Mouse (Mus musculus) hindbrain, embryonic 14.5 days (tissue): ENCODE results near the gene Adora1. TPM values are rescaled to one million over a fixed set of nuclear protein-coding genes. Genes with fewer than 3 reads are reported as not detected.
A peak's percentile ranks its signal among the peaks of the same experiment; 100 is the strongest.

Experiments used
- ATAC-seq: fragments of 200-750 bp; cut with Nextera tagmentation; 2 replicates; pipeline ENCODE4 v1.8.0; 2017; ENCODE audit warnings: moderate number of reproducible peaks, mild to moderate bottlenecking, moderate TSS enrichment, moderate library complexity; ENCODE audit not compliant: low FRiP score
- DNase-seq: peaks from one replicate; pipeline ENCODE4 v3.0.0-alpha.2; 2015; ENCODE audit warnings: low spot score
- H3K27ac ChIP-seq: fragments of 300-500 bp; sonication (generic); 2 replicates; pipeline ENCODE4 v1.5.1; 2014; ENCODE audit warnings: mild to moderate bottlenecking, moderate library complexity
- H3K27me3 ChIP-seq: fragments of 300-500 bp; sonication (generic); 2 replicates; pipeline ENCODE4 v1.6.1; 2014; ENCODE audit warnings: mild to moderate bottlenecking, low read length, mixed read lengths; ENCODE audit not compliant: control insufficient read depth, insufficient read depth
- H3K36me3 ChIP-seq: fragments of 300-500 bp; sonication (generic); replicated peaks from 2 replicates; pipeline ENCODE4 v1.6.1; 2014; ENCODE audit not compliant: control insufficient read depth, insufficient read depth
- H3K4me1 ChIP-seq: fragments of 300-500 bp; sonication (generic); replicated peaks from 2 replicates; pipeline ENCODE4 v1.6.1; 2014; ENCODE audit warnings: antibody characterized with exemption, low read length, mixed read lengths; ENCODE audit not compliant: control insufficient read depth, insufficient read depth
- H3K4me2 ChIP-seq: fragments of 300-500 bp; sonication (generic); replicated peaks from 2 replicates; pipeline ENCODE4 v1.6.1; 2014; ENCODE audit warnings: mild to moderate bottlenecking, moderate library complexity
- H3K4me3 ChIP-seq: fragments of 300-500 bp; sonication (generic); replicated peaks from 2 replicates; pipeline ENCODE4 v1.5.1; 2014; ENCODE audit warnings: mild to moderate bottlenecking, low read length
- H3K9ac ChIP-seq: fragments of 300-500 bp; sonication (generic); 2 replicates; pipeline ENCODE4 v1.6.1; 2014
- H3K9me3 ChIP-seq: fragments of 300-500 bp; sonication (generic); 2 replicates; pipeline ENCODE4 v1.6.1; 2016; ENCODE audit warnings: low read length; ENCODE audit not compliant: control insufficient read depth
- WGBS: fragments of 180-500 bp; shearing (Covaris S2); extraction: QIAGEN DNeasy Blood & Tissue Kit; methylation state at CpG from one replicate; pipeline ENCODE4 v1.1.7; 2014; 5-methylcytosine and 5-hydroxymethylcytosine counted together
- polyA plus RNA-seq: library from polyadenylated mRNA; unstranded; fragments of >200 nt; fragmentation: Nextera tagmentation; extraction: Ambion mirVana; gene quantifications from 2 replicates; pipeline ENCODE4 v1.2.1, GENCODE M21; 2014

Gene Adora1
- polyA plus RNA-seq, 1 experiment from 2014 or later, result 13.0 TPM

GRCm38 (mm10) chr1:134212351-134212750 is 22.9 kb downstream of the Adora1 start:
- ATAC-seq, result no peak
- Histone ChIP-seq H3K4me1 (peaks cover 13% of the 10 kb centered on the region), H3K36me3 (no peaks in the 10 kb centered on the region), H3K27ac (no peak overlapping the region), H3K9ac (no peak overlapping the region), H3K27me3 (no peaks in the 10 kb centered on the region), H3K4me2 (no peak overlapping the region), H3K9me3 (no peaks in the 10 kb centered on the region), H3K4me3 (no peak overlapping the region)
- 87% methylated on average over 5 of the region's 6 CpGs for WGBS
- no peak for DNase-seq

DNA sequence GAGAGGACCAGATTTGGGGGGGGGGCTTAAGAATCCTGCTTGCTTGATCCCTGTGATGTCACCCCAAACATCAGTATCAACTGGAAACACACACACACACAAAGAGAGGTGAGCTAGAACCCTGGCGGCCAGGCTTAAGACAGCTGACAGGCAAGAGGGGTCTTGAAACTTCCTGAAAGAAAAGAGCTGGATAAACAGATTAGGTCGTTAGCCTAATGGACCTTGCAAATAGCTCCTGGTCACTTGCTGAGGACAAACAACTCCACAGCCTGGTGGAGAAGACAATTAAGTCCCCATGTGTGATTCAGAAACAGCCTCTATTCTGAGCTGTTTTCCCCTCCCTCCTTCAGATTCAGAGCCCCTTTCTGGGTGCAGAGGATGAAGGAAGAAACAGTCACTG is 23.6 kb downstream of the Adora1 start:
- no peaks in the 10 kb centered on the region for H3K27me3 ChIP-seq
- 15% methylated on average over 2 of the region's 2 CpGs for WGBS
- ATAC-seq, result no peak
- H3K4me2 ChIP-seq, result no peak overlapping the region
- no peak overlapping the region for H3K9ac ChIP-seq
- H3K36me3 ChIP-seq, result no peaks in the 10 kb centered on the region
- no peak for DNase-seq
- no peak overlapping the region for H3K27ac ChIP-seq
- no peaks in the 10 kb centered on the region for H3K9me3 ChIP-seq
- peaks cover 12% of the 10 kb centered on the region for H3K4me1 ChIP-seq
- no peak overlapping the region for H3K4me3 ChIP-seq

DNA sequence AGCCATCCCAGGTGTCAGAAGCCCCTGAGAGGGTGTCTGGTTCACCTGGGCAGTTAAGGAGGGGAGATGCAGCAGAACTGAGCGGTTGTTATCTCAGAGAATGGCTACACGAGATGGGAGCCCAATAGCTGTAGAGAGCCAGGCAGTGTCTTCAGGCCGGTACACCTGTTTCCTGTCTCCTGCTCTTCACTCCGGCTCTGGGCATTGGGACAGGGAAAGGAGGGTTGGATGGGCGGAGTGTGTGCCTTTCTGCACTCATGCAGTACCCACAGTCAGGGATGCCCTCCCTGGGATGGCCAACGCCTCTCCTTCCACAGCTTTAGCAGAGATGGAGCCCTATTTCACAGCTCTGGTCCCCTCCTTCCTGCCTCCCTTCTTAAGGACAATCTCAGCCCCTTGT is 24.2 kb downstream of the Adora1 start:
- H3K27ac ChIP-seq, result no peak overlapping the region
- 77% methylated on average over 6 of the region's 6 CpGs for WGBS
- H3K27me3 ChIP-seq, result no peaks in the 10 kb centered on the region
- DNase-seq (no peak), ATAC-seq (no peak)
- H3K4me2 ChIP-seq, result no peak overlapping the region
- no peaks in the 10 kb centered on the region for H3K9me3 ChIP-seq
- no peak overlapping the region for H3K9ac ChIP-seq
- H3K36me3 ChIP-seq, result no peaks in the 10 kb centered on the region
- no peak overlapping the region for H3K4me3 ChIP-seq
- H3K4me1 ChIP-seq, result peaks cover 7% of the 10 kb centered on the region

DNA sequence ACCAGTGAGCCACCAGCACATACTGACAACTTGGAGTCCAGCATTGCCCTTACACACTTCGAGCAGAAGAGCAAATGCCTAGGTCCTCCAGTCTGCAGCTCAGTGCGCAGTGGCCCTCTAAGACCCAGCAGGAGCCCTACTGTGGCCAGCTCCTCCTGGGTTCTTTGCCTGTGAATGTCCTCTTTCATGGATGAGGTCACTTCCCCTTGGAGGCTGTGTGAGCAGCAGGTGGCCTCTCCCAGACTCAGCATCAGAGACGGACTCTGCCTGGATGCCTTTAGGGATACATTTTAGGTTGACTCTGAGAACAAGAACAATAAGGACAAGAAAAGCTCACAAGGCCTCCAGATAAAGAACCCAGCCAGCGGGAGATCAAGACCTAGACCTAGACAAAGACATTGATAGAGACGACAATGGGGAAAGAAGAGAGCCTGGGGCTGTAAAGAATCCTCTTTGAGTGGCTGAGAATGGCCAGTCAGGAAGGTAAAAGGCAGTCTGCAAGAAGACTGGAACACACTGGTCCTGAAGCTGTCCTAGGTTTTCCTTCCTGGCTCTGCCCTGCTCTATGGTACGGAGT is 25.0 kb downstream of the Adora1 start:
- Histone ChIP-seq H3K27me3 (no peaks in the 10 kb centered on the region), H3K27ac (no peak overlapping the region), H3K4me1 (no peaks in the 10 kb centered on the region), H3K9ac (no peak overlapping the region), H3K4me3 (no peak overlapping the region), H3K4me2 (no peak overlapping the region), H3K36me3 (no peaks in the 10 kb centered on the region), H3K9me3 (no peaks in the 10 kb centered on the region)
- 46% methylated on average over 6 of the region's 6 CpGs for WGBS
- DNase-seq (no peak), ATAC-seq (no peak)

DNA sequence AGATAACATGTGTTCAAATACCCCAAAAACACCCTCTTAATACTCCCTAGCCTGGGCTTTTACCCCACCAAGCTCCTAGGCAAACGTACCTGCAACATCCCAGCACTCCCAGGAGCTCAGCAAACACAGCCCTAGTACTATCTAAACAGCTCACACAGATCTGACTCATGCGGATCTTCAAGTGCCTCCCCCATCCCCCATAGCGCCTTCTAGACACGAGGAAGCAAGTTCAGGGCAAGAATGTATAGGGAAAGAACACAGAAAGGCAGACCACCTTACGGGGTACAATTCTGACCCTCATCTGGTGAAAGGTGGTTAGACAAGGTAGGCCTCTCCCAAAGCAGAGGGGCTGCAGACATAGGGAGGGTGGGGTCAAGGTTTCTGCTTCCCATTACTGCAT is 29.1 kb downstream of the Adora1 start:
- 58% methylated on average over 5 of the region's 5 CpGs for WGBS

GRCm38 (mm10) chr1:134205296-134206018 is 29.8 kb downstream of the Adora1 start:
- Histone ChIP-seq H3K27ac (no peak overlapping the region), H3K9me3 (no peaks in the 10 kb centered on the region), H3K36me3 (no peaks in the 10 kb centered on the region), H3K27me3 (no peaks in the 10 kb centered on the region), H3K4me3 (no peak overlapping the region), H3K4me1 (no peaks in the 10 kb centered on the region), H3K4me2 (no peak overlapping the region), H3K9ac (no peak overlapping the region)
- ATAC-seq (no peak), DNase-seq (no peak)
- 58% methylated on average over 9 of the region's 9 CpGs for WGBS

More for the DNA sequence above, 29.1 kb downstream of the Adora1 start:
- Histone ChIP-seq H3K36me3 (no peaks in the 10 kb centered on the region), H3K4me1 (no peaks in the 10 kb centered on the region), H3K27me3 (no peaks in the 10 kb centered on the region), H3K9me3 (no peaks in the 10 kb centered on the region), H3K9ac (no peak overlapping the region), H3K27ac (no peak overlapping the region), H3K4me3 (no peak overlapping the region), H3K4me2 (no peak overlapping the region)
- no peak for DNase-seq
- no peak for ATAC-seq

GRCm38 (mm10) chr1:134204230-134204629 is 31.0 kb downstream of the Adora1 start:
- no peaks in the 10 kb centered on the region for H3K9me3 ChIP-seq
- H3K36me3 ChIP-seq, result no peaks in the 10 kb centered on the region
- no peak overlapping the region for H3K9ac ChIP-seq
- 89% methylated on average over 13 of the region's 13 CpGs for WGBS
- no peak overlapping the region for H3K4me2 ChIP-seq
- no peak overlapping the region for H3K4me3 ChIP-seq
- no peak overlapping the region for H3K27ac ChIP-seq
- H3K4me1 ChIP-seq, result no peaks in the 10 kb centered on the region
- no peaks in the 10 kb centered on the region for H3K27me3 ChIP-seq
- no peak for DNase-seq
- ATAC-seq, result no peak

GRCm38 (mm10) chr1:134201751-134202420 is 33.3 kb downstream of the Adora1 start:
- ATAC-seq (no peak), DNase-seq (peak; percentile 55)
- no peak overlapping the region for H3K4me3 ChIP-seq
- no peaks in the 10 kb centered on the region for H3K4me1 ChIP-seq
- no peaks in the 10 kb centered on the region for H3K9me3 ChIP-seq
- no peak overlapping the region for H3K4me2 ChIP-seq
- WGBS, result 43% methylated on average over 3 of the region's 3 CpGs
- H3K36me3 ChIP-seq, result no peaks in the 10 kb centered on the region
- H3K27me3 ChIP-seq, result no peaks in the 10 kb centered on the region
- no peak overlapping the region for H3K9ac ChIP-seq
- H3K27ac ChIP-seq, result no peak overlapping the region

DNA sequence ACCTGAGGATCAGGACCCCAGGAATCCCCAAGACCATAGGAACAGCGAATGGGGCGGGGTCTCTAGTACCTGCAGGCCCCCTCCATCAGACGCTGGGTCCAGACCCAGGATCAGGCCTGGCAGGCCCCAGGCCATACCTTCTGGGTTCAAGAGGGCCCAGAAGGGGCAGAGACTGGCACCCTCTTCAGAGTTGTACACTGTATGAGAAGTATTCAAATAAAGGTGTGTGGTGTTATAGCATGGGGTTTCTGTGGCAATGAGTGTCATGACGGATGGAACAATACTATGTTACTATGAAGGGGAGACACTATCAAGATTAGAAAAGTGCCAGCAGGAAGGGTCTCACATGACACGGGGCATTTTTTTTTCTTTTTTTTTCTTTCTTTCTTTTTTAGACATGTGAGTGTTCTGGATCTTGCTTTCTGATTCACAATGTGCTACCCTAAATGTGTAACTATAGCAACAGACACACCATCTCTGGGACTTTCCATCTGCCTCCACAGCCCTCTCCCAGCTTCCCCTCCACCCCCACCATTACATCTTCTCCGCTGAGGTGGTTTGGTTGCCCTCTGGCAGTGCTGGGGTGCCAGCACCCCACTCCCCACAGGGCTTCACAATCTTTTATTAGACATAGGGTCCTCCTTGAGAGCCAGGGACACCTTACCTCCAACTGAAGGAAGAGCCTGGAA is 34.1 kb downstream of the Adora1 start:
- no peak for ATAC-seq
- DNase-seq, result no peak
- 90% methylated on average over 6 of the region's 6 CpGs for WGBS

More for the DNA sequence above, 34.1 kb downstream of the Adora1 start:
- no peak overlapping the region for H3K4me2 ChIP-seq
- H3K4me3 ChIP-seq, result no peak overlapping the region
- no peaks in the 10 kb centered on the region for H3K27me3 ChIP-seq
- H3K9ac ChIP-seq, result no peak overlapping the region
- no peaks in the 10 kb centered on the region for H3K36me3 ChIP-seq
- no peak overlapping the region for H3K27ac ChIP-seq
- H3K9me3 ChIP-seq, result no peaks in the 10 kb centered on the region
- H3K4me1 ChIP-seq, result no peaks in the 10 kb centered on the region
